Mouse (Mus musculus): Measurements from ENCODE around the gene Pde10a. TPM values are rescaled to one million over a fixed set of nuclear protein-coding genes. Genes with fewer than 3 reads are reported as not detected.

Gene Pde10a
- polyA plus RNA-seq, 1 experiment = 0.34 TPM

DNA sequence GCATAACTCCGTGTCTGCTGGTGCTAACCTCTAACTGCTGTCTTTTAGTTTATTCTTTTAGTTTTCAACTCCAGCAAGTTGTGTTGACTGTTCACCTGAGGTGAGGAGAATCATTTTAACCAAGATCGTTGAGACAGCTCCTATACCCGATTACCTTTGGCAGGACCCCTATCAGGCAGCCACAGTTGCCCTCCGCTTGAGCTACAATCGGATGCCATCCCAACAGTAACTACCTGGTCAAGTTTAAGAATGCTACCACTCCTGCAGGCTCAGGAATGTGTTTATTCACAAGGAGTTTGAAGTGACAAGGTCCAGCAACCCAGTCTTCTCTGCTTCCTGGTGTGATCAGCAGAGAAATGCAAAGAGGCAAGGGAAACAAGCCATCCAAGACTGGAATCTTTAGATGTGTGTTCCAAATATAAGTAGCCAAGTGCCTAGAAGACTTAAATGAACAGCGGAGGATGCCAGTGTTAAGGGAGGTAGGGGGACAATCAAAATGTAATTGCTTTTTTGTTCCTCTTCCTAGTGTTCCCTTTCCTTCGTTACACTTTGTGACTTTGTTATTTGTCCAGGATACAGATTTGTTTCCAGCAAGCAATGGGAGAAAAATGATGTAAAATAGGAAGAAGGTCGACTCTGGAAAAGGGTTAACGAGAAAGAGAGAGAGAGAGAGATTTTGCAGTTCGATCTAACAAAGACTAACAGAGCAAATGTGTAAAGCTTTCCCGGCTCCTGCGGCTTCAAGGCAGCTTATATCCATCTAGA is 273.5 kb downstream of the Pde10a start:
- Histone ChIP-seq H3K4me3 (no peak overlapping the region), H3K79me2 (ENCODE audit: control insufficient read depth, insufficient read depth) (no peaks in the 10 kb centered on the region), H3K4me2 (ENCODE audit: low read depth) (no peak overlapping the region), H3K27me3 (ENCODE audit: control insufficient read depth, insufficient read depth, insufficient read length) (peaks cover 37% of the 10 kb centered on the region), H3K36me3 (ENCODE audit: control insufficient read depth, insufficient read depth) (no peaks in the 10 kb centered on the region), H3ac (ENCODE audit: control insufficient read depth, insufficient read length) (no peak overlapping the region)
- no peak for TF ChIP-seq MYOG (IDR thresholded peaks at IDR 0.05; ENCODE audit: control insufficient read depth in 1 of 3, insufficient read depth in 1 of 3, insufficient read length in 2 of 3, low read depth in 2 of 3)
- TF ChIP-seq TCF3 (IDR thresholded peaks at IDR 0.05; ENCODE audit: insufficient read length, low read depth) = no peak
- no peak for TF ChIP-seq REST (IDR thresholded peaks at IDR 0.05; ENCODE audit: insufficient read depth, insufficient read length)
- no peak for TF ChIP-seq POLR2AphosphoS2 (IDR thresholded peaks at IDR 0.05; ENCODE audit: insufficient read length, low read depth)
- no peak for TF ChIP-seq POLR2A (IDR thresholded peaks at IDR 0.05; ENCODE audit: insufficient read length, low read depth)
- no peak for TF ChIP-seq SRF (IDR thresholded peaks at IDR 0.05; ENCODE audit: control insufficient read depth, insufficient read length, low read depth)
- no peak for TF ChIP-seq E2F4 (IDR thresholded peaks at IDR 0.05; ENCODE audit: insufficient read depth)
- TF ChIP-seq CEBPB (IDR thresholded peaks at IDR 0.05; ENCODE audit: insufficient read depth, poor library complexity, severe bottlenecking) = no peak
- TF ChIP-seq MYOD1 (IDR thresholded peaks at IDR 0.05; ENCODE audit: control insufficient read depth in 1 of 3, insufficient read length in 2 of 3, low read depth in 2 of 3) = no peak
- no peak for TF ChIP-seq MAX (IDR thresholded peaks at IDR 0.05; ENCODE audit: low read depth)
- no peak for TF ChIP-seq TCF12 (IDR thresholded peaks at IDR 0.05; ENCODE audit: insufficient read depth, poor library complexity, severe bottlenecking)
- no peak for TF ChIP-seq USF1 (IDR thresholded peaks at IDR 0.05; ENCODE audit: low read depth)

DNA sequence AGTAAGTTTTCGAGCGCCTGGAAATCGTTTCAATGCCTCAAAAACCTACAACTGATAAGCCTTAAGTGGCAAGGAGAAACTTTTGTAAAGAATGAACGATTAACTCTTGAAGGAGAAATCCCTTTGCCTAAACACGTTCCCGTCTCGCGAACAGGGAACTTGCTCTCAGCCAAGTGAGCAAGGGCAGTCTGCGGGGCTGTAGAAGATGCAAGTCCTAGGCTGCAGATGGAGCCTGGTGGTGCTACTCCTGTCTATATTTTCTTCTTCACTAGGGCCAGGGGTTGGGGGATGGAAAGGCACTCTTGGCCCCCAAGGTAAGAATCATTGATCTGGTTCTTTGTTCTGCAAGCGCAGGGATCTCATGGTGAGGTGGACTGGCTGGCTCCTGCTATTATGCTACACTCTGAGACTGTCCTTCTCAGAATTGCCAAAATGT is 274.1 kb downstream of the Pde10a start:
- Histone ChIP-seq H3K4me2 (ENCODE audit: low read depth) (no peak overlapping the region), H3K36me3 (ENCODE audit: control insufficient read depth, insufficient read depth) (no peaks in the 10 kb centered on the region), H3K27me3 (ENCODE audit: control insufficient read depth, insufficient read depth, insufficient read length) (peaks cover 37% of the 10 kb centered on the region), H3K4me3 (no peak overlapping the region), H3K79me2 (ENCODE audit: control insufficient read depth, insufficient read depth) (no peaks in the 10 kb centered on the region), H3ac (ENCODE audit: control insufficient read depth, insufficient read length) (no peak overlapping the region)
- no peak for TF ChIP-seq TCF3 (IDR thresholded peaks at IDR 0.05; ENCODE audit: insufficient read length, low read depth)
- TF ChIP-seq TCF12 (IDR thresholded peaks at IDR 0.05; ENCODE audit: insufficient read depth, poor library complexity, severe bottlenecking) = no peak

DNA sequence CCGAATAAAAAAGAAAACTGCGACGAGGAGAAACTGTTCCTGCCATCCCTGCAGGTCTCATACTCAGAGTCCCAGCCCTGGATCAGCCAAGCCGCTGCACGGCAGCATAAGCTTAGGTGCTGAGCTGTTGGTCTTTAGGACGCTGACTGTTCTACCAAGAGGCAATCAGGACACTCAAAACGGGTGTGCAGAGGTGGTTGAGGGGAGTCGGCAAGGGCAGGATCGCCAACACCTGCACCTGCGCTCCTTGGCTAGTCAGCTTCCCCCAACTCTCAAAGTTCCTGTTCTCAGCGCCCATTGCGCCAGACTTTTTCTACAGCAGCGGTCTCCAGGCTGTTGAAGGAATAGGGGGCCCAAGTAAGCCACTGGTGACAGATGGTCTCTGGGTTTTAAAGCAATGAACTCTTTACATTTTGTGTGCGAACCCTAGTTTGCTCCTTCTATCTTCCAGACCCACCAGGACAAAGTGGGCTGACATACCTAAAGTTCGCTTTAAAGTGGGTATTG is 274.8 kb downstream of the Pde10a start:
- H3ac ChIP-seq (ENCODE audit: control insufficient read depth, insufficient read length) = no peak overlapping the region
- H3K4me2 ChIP-seq (ENCODE audit: low read depth) = no peak overlapping the region
- H3K36me3 ChIP-seq (ENCODE audit: control insufficient read depth, insufficient read depth) = no peaks in the 10 kb centered on the region
- H3K4me3 ChIP-seq = no peak overlapping the region
- no peaks in the 10 kb centered on the region for H3K79me2 ChIP-seq (ENCODE audit: control insufficient read depth, insufficient read depth)
- H3K27me3 ChIP-seq (ENCODE audit: control insufficient read depth, insufficient read depth, insufficient read length) = peaks cover 37% of the 10 kb centered on the region
- no peak for TF ChIP-seq POLR2AphosphoS2 (IDR thresholded peaks at IDR 0.05; ENCODE audit: insufficient read length, low read depth)

DNA sequence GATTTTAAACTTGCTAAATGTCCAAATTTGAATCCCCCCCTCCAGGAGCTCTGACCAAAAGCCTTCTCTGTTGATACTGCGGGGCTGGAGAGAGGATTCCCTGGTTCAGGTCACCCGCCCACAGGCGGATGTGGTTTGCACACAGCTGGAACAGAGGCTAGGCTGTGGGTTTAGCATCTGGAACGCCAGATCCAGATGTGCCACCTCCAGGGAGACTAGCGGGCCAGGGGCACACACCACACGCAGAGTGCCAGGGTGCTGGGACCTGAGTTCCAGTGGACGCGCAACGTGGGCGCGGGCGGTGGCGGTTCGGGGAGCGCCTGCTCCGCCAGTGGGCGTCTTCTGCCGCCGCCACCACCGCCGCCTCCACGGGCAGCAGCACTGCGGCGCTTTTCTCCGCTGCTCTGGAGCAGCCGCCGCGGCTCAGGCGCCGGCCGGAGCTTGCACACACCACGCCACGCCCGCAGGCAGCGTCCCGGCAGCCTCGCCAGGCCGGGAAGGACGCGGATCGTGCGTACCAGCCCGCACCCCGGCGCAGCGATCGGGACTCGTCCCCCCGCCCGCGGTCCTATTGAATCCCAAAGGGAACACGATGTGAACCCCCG is 275.4 kb downstream of the Pde10a start:
- no peaks in the 10 kb centered on the region for H3K79me2 ChIP-seq (ENCODE audit: control insufficient read depth, insufficient read depth)
- H3K27me3 ChIP-seq (ENCODE audit: control insufficient read depth, insufficient read depth, insufficient read length) = peaks cover 37% of the 10 kb centered on the region
- H3K4me2 ChIP-seq (ENCODE audit: low read depth) = peak overlapping the region; percentile 38
- TF ChIP-seq SRF (IDR thresholded peaks at IDR 0.05; ENCODE audit: control insufficient read depth, insufficient read length, low read depth) = no peak
- no peak for TF ChIP-seq TCF12 (IDR thresholded peaks at IDR 0.05; ENCODE audit: insufficient read depth, poor library complexity, severe bottlenecking)
- no peak for TF ChIP-seq REST (IDR thresholded peaks at IDR 0.05; ENCODE audit: insufficient read depth, insufficient read length)
- TF ChIP-seq USF1 (IDR thresholded peaks at IDR 0.05; ENCODE audit: low read depth) = no peak
- TF ChIP-seq MAX (IDR thresholded peaks at IDR 0.05; ENCODE audit: low read depth) = no peak
- TF ChIP-seq POLR2AphosphoS2 (IDR thresholded peaks at IDR 0.05; ENCODE audit: insufficient read length, low read depth) = no peak
- no peak for TF ChIP-seq TCF3 (IDR thresholded peaks at IDR 0.05; ENCODE audit: insufficient read length, low read depth)
- TF ChIP-seq MYOD1 (IDR thresholded peaks at IDR 0.05; ENCODE audit: control insufficient read depth in 1 of 3, insufficient read length in 2 of 3, low read depth in 2 of 3) = peak in 1 of 3 experiments; percentile 7
- TF ChIP-seq MYOG (IDR thresholded peaks at IDR 0.05; ENCODE audit: control insufficient read depth in 1 of 3, insufficient read depth in 1 of 3, insufficient read length in 2 of 3, low read depth in 2 of 3) = peak in 1 of 3 experiments; percentile 3
- TF ChIP-seq CEBPB (IDR thresholded peaks at IDR 0.05; ENCODE audit: insufficient read depth, poor library complexity, severe bottlenecking) = no peak
- peak overlapping the region; percentile 74 for H3ac ChIP-seq (ENCODE audit: control insufficient read depth, insufficient read length)
- H3K4me3 ChIP-seq = no peak overlapping the region
- H3K36me3 ChIP-seq (ENCODE audit: control insufficient read depth, insufficient read depth) = no peaks in the 10 kb centered on the region

DNA sequence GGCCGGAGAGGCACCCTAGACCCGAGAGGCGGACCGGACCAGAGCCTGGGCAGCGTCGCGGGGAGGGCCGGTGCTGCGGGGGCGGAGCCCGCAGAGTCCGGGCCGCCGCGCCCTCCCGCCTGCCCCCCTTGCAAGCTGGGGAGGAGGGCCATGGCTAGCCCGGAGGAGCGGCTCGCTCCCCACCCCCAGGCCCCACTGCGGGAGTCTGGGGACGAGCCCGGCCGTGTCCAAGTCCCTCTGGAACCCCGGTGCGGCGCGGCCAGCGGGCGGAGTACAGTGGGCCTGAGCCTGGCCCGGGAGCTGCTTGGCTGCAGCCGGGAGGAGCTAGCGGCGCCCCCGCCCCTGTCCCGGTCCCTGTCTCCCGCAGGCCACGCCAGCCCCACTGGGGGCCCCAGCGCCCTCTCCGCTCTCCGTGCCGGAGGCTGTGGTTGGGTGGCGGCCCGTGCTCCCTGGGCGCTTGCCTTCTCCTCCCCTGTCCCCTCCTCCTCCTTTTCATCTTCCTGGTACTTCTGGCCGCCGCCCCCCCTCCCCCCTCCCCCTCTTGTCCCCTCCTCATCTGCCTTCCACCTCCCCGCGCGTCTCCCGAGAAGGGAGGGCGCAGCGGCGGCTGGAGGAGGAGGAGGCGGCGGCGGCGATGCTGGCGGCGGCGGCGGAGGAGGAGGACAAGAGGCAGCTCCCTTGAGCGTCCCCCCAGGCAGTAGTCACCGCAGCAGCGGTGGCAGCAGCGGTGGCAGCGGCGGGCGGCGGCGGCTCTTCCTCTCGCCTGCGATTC is 276.1 kb downstream of the Pde10a start:
- Histone ChIP-seq H3K36me3 (ENCODE audit: control insufficient read depth, insufficient read depth) (no peaks in the 10 kb centered on the region), H3K4me3 (no peak overlapping the region), H3K27me3 (ENCODE audit: control insufficient read depth, insufficient read depth, insufficient read length) (peaks cover 37% of the 10 kb centered on the region), H3K4me2 (ENCODE audit: low read depth) (peak overlapping the region; percentile 38), H3ac (ENCODE audit: control insufficient read depth, insufficient read length) (peak overlapping the region; percentile 74), H3K79me2 (ENCODE audit: control insufficient read depth, insufficient read depth) (no peaks in the 10 kb centered on the region)
- TF ChIP-seq CEBPB (IDR thresholded peaks at IDR 0.05; ENCODE audit: insufficient read depth, poor library complexity, severe bottlenecking) (no peak), POLR2A (IDR thresholded peaks at IDR 0.05; ENCODE audit: insufficient read length, low read depth) (peak; percentile 17)

Data from myocyte (in vitro differentiated cells).